Mouse (Mus musculus): Measurements from ENCODE around the gene Fhit. TPM values are rescaled to one million over a fixed set of nuclear protein-coding genes. Genes with fewer than 3 reads are reported as not detected.

Gene Fhit
- polyA plus RNA-seq, 1 experiment from 2014 or later = 1.6 TPM

GRCm38 (mm10) chr14:9619840-9620239 is 1542.0 kb downstream of the Fhit start:
- no peak for ATAC-seq (ENCODE audit: low read depth)
- Histone ChIP-seq H3K9ac (no peak overlapping the region), H3K27me3 (no peaks in the 10 kb centered on the region), H3K27ac (no peak overlapping the region), H3K4me3 (replicated peaks) (no peak overlapping the region), H3K4me2 (no peak overlapping the region), H3K4me1 (replicated peaks) (no peaks in the 10 kb centered on the region), H3K9me3 (replicated peaks) (no peaks in the 10 kb centered on the region), H3K36me3 (no peaks in the 10 kb centered on the region)
- 55% methylated on average over 1 of the region's 1 CpGs for WGBS (ENCODE audit: insufficient replicate concordance)
- DNase-seq = no peak

- no peak overlapping the region for H3K4me3 ChIP-seq (replicated peaks)
- WGBS (ENCODE audit: insufficient replicate concordance) = 67% methylated on average over 3 of the region's 3 CpGs
- no peak overlapping the region for H3K4me2 ChIP-seq
- H3K36me3 ChIP-seq = no peaks in the 10 kb centered on the region
- H3K9me3 ChIP-seq (replicated peaks) = no peaks in the 10 kb centered on the region
- H3K27me3 ChIP-seq = no peaks in the 10 kb centered on the region
- DNase-seq (no peak), ATAC-seq (ENCODE audit: low read depth) (no peak)
- H3K4me1 ChIP-seq (replicated peaks) = no peaks in the 10 kb centered on the region
- no peak overlapping the region for H3K9ac ChIP-seq
- no peak overlapping the region for H3K27ac ChIP-seq
These were observed 1548.7 kb downstream of the Fhit start for GRCm38 (mm10) chr14:9613126-9613525.

GRCm38 (mm10) chr14:9609120-9609519 is 1552.7 kb downstream of the Fhit start:
- no peaks in the 10 kb centered on the region for H3K27me3 ChIP-seq
- no peaks in the 10 kb centered on the region for H3K9me3 ChIP-seq (replicated peaks)
- H3K36me3 ChIP-seq = no peaks in the 10 kb centered on the region
- H3K27ac ChIP-seq = no peak overlapping the region
- no peak overlapping the region for H3K4me3 ChIP-seq (replicated peaks)
- 31% methylated on average over 7 of the region's 7 CpGs for WGBS (ENCODE audit: insufficient replicate concordance)
- 0 out of 2 replicates have a peak, but pooled peaks cover 3% of the 10 kb centered on the region for H3K4me1 ChIP-seq (replicated peaks)
- DNase-seq (no peak), ATAC-seq (ENCODE audit: low read depth) (no peak)
- H3K9ac ChIP-seq = no peak overlapping the region
- no peak overlapping the region for H3K4me2 ChIP-seq

- DNase-seq (no peak), ATAC-seq (ENCODE audit: low read depth) (peak; percentile 66)
- 61% methylated on average over 12 of the region's 12 CpGs for WGBS (ENCODE audit: insufficient replicate concordance)
These were observed 1555.1 kb downstream of the Fhit start for GRCm38 (mm10) chr14:9606584-9607377.

GRCm38 (mm10) chr14:9600271-9600670 is 1561.6 kb downstream of the Fhit start:
- Histone ChIP-seq H3K4me1 (replicated peaks) (no peaks in the 10 kb centered on the region), H3K36me3 (no peaks in the 10 kb centered on the region)

More at GRCm38 (mm10) chr14:9606584-9607377, 1555.1 kb downstream of the Fhit start:
- no peaks in the 10 kb centered on the region for H3K9me3 ChIP-seq (replicated peaks)
- no peaks in the 10 kb centered on the region for H3K27me3 ChIP-seq
- H3K9ac ChIP-seq = no peak overlapping the region
- no peaks in the 10 kb centered on the region for H3K36me3 ChIP-seq
- H3K27ac ChIP-seq = no peak overlapping the region
- H3K4me3 ChIP-seq (replicated peaks) = no peak overlapping the region
- H3K4me2 ChIP-seq = no peak overlapping the region
- 0 out of 2 replicates have a peak, but pooled peaks cover 3% of the 10 kb centered on the region for H3K4me1 ChIP-seq (replicated peaks)

GRCm38 (mm10) chr14:9597460-9597977 is 1564.3 kb downstream of the Fhit start:
- no peak for ATAC-seq (ENCODE audit: low read depth)
- H3K27ac ChIP-seq = no peak overlapping the region
- 61% methylated on average over 5 of the region's 5 CpGs for WGBS (ENCODE audit: insufficient replicate concordance)

More at GRCm38 (mm10) chr14:9600271-9600670, 1561.6 kb downstream of the Fhit start:
- no peak for ATAC-seq (ENCODE audit: low read depth)
- Histone ChIP-seq H3K9me3 (replicated peaks) (no peaks in the 10 kb centered on the region), H3K4me2 (no peak overlapping the region), H3K4me3 (replicated peaks) (no peak overlapping the region), H3K27ac (no peak overlapping the region), H3K27me3 (no peaks in the 10 kb centered on the region), H3K9ac (no peak overlapping the region)
- DNase-seq = no peak

GRCm38 (mm10) chr14:9589121-9589520 is 1572.7 kb downstream of the Fhit start:
- Histone ChIP-seq H3K4me2 (no peak overlapping the region), H3K4me3 (replicated peaks) (no peak overlapping the region), H3K9ac (no peak overlapping the region), H3K27ac (no peak overlapping the region), H3K27me3 (no peaks in the 10 kb centered on the region), H3K4me1 (replicated peaks) (no peaks in the 10 kb centered on the region), H3K36me3 (no peaks in the 10 kb centered on the region), H3K9me3 (replicated peaks) (no peaks in the 10 kb centered on the region)
- no peak for DNase-seq
- 34% methylated on average over 1 of the region's 1 CpGs for WGBS (ENCODE audit: insufficient replicate concordance)
- ATAC-seq (ENCODE audit: low read depth) = no peak

More at GRCm38 (mm10) chr14:9597460-9597977, 1564.3 kb downstream of the Fhit start:
- H3K27me3 ChIP-seq = no peaks in the 10 kb centered on the region
- H3K4me3 ChIP-seq (replicated peaks) = no peak overlapping the region
- no peak overlapping the region for H3K4me2 ChIP-seq
- H3K36me3 ChIP-seq = no peaks in the 10 kb centered on the region
- no peak for DNase-seq
- no peak overlapping the region for H3K9ac ChIP-seq
- H3K4me1 ChIP-seq (replicated peaks) = no peaks in the 10 kb centered on the region
- no peaks in the 10 kb centered on the region for H3K9me3 ChIP-seq (replicated peaks)

GRCm38 (mm10) chr14:9587900-9588299 is 1573.9 kb downstream of the Fhit start:
- ATAC-seq (ENCODE audit: low read depth) = no peak
- Histone ChIP-seq H3K27me3 (no peaks in the 10 kb centered on the region), H3K4me3 (replicated peaks) (no peak overlapping the region), H3K36me3 (no peaks in the 10 kb centered on the region), H3K9ac (no peak overlapping the region), H3K9me3 (replicated peaks) (no peaks in the 10 kb centered on the region), H3K27ac (no peak overlapping the region), H3K4me2 (no peak overlapping the region), H3K4me1 (replicated peaks) (no peaks in the 10 kb centered on the region)
- no peak for DNase-seq
- 80% methylated on average over 4 of the region's 4 CpGs for WGBS (ENCODE audit: insufficient replicate concordance)

GRCm38 (mm10) chr14:9583227-9584155 is 1578.3 kb downstream of the Fhit start:
- WGBS (ENCODE audit: insufficient replicate concordance) = 66% methylated on average over 8 of the region's 8 CpGs
- H3K9me3 ChIP-seq (replicated peaks) = no peaks in the 10 kb centered on the region
- no peak for DNase-seq
- H3K27ac ChIP-seq = no peak overlapping the region
- no peak overlapping the region for H3K4me2 ChIP-seq
- H3K4me1 ChIP-seq (replicated peaks) = no peaks in the 10 kb centered on the region
- no peak overlapping the region for H3K4me3 ChIP-seq (replicated peaks)
- no peak overlapping the region for H3K9ac ChIP-seq
- ATAC-seq (ENCODE audit: low read depth) = 0 out of 2 replicates have a peak, but pooled peaks have one; percentile 43
- no peaks in the 10 kb centered on the region for H3K27me3 ChIP-seq
- H3K36me3 ChIP-seq = no peaks in the 10 kb centered on the region

GRCm38 (mm10) chr14:9556333-9556732 is 1605.5 kb downstream of the Fhit start:
- no peak for ATAC-seq (ENCODE audit: low read depth)
- no peak overlapping the region for H3K4me2 ChIP-seq
- no peak overlapping the region for H3K27ac ChIP-seq
- no peak for DNase-seq
- no peaks in the 10 kb centered on the region for H3K9me3 ChIP-seq (replicated peaks)
- H3K27me3 ChIP-seq = no peaks in the 10 kb centered on the region
- 69% methylated on average over 5 of the region's 5 CpGs for WGBS (ENCODE audit: insufficient replicate concordance)
- H3K36me3 ChIP-seq = no peaks in the 10 kb centered on the region
- no peak overlapping the region for H3K9ac ChIP-seq
- H3K4me1 ChIP-seq (replicated peaks) = no peaks in the 10 kb centered on the region
- no peak overlapping the region for H3K4me3 ChIP-seq (replicated peaks)

GRCm38 (mm10) chr14:9555807-9556206 is 1606.0 kb downstream of the Fhit start:
- DNase-seq (no peak), ATAC-seq (ENCODE audit: low read depth) (no peak)
- no peaks in the 10 kb centered on the region for H3K27me3 ChIP-seq
- H3K9me3 ChIP-seq (replicated peaks) = no peaks in the 10 kb centered on the region
- no peak overlapping the region for H3K4me2 ChIP-seq
- H3K4me3 ChIP-seq (replicated peaks) = no peak overlapping the region
- H3K9ac ChIP-seq = no peak overlapping the region
- H3K36me3 ChIP-seq = no peaks in the 10 kb centered on the region
- no peak overlapping the region for H3K27ac ChIP-seq
- no peaks in the 10 kb centered on the region for H3K4me1 ChIP-seq (replicated peaks)
- 14% methylated on average over 6 of the region's 6 CpGs for whole genome bisulfite sequencing (ENCODE audit: insufficient replicate concordance)
